In genomic region chr2:127470661-127471060, GRCm38 (mm10) we compare ENCODE assay signal across 27 mouse cellular contexts. TPM values are rescaled to one million over a fixed set of nuclear protein-coding genes. Genes with fewer than 3 reads are reported as not detected.
DNase-seq lines count a peak whose midpoint lies in the region; ATAC-seq lines count a peak whose summit lies in the region.
"Had no signal": no experiment of that assay in that cellular context is flagged by ENCODE, and none has a peak within 500 bp of the region (broad histone marks: within the 10 kb centered on the region; RNA-seq: fewer than 3 reads in every experiment).

No protein-coding gene starts in this region.

- H3K4me1 ChIP-seq in kidney, embryonic 15.5 days, result 0 out of 2 replicates have a peak, but pooled peaks cover 5% of the 10 kb centered on the region
- no peaks in the 10 kb centered on the region for H3K4me1 ChIP-seq in neural tube, embryonic 11.5 days (ENCODE audit: control insufficient read depth, insufficient read depth, low read length)
- H3K4me1 ChIP-seq: embryonic facial prominence, embryonic 13.5 days; embryonic facial prominence, embryonic 15.5 days; forebrain, embryonic 10.5 days; forebrain, embryonic 12.5 days had no signal

- no peak overlapping the region for H3K9ac ChIP-seq in kidney, embryonic 15.5 days
- H3K9ac ChIP-seq in neural tube, embryonic 11.5 days (ENCODE audit: low read length), result no peak overlapping the region
- H3K9ac ChIP-seq: embryonic facial prominence, embryonic 13.5 days; embryonic facial prominence, embryonic 15.5 days; forebrain, embryonic 12.5 days had no signal

- peak; percentile 14 to 34 for DNase-seq in heart, adult 18-20 months
- DNase-seq in heart, postnatal 25 days (ENCODE audit: low spot score), result no peak
- DNase-seq in kidney, postnatal 14 days, result peak; percentile 47
- DNase-seq in lung, postnatal 14 days, result peak; percentile 21
- no peak for DNase-seq in lung, postnatal 10 days
- DNase-seq in neural tube, embryonic 11.5 days (ENCODE audit: low spot score), result peak; percentile 2
- DNase-seq in neural tube, embryonic 10.5 days (ENCODE audit: extremely low spot score, low spot score), result no peak
- DNase-seq: adrenal gland, adult 2 months; adrenal gland, postnatal 10 days; adrenal gland, postnatal 25 days; cerebellum, adult 11 months; cerebellum, adult 18-20 months; cerebellum, adult 8-10 months; cerebellum, adult 9-11 months; cerebellum, postnatal 14 days; cerebellum, postnatal 36 days; embryo, embryonic 11 days had no signal

- H3K27me3 ChIP-seq in kidney, embryonic 15.5 days, result no peaks in the 10 kb centered on the region
- no peaks in the 10 kb centered on the region for H3K27me3 ChIP-seq in neural tube, embryonic 11.5 days (ENCODE audit: control insufficient read depth, insufficient read depth, low read length)
- H3K27me3 ChIP-seq: embryonic facial prominence, embryonic 13.5 days; embryonic facial prominence, embryonic 15.5 days; forebrain, embryonic 12.5 days had no signal

- H3K4me3 ChIP-seq in kidney, embryonic 15.5 days (replicated peaks), result no peak overlapping the region
- H3K4me3 ChIP-seq in neural tube, embryonic 11.5 days (ENCODE audit: low read depth, low read length), result no peak overlapping the region
- H3K4me3 ChIP-seq: embryonic facial prominence, embryonic 13.5 days; embryonic facial prominence, embryonic 15.5 days; erythroblast, embryonic 14.5 days; forebrain, embryonic 10.5 days; forebrain, embryonic 12.5 days had no signal

- ATAC-seq in kidney, embryonic 15.5 days (replicated peaks; ENCODE audit: low FRiP score), result no peak
- no peak for ATAC-seq in neural tube, embryonic 11.5 days (ENCODE audit: insufficient read depth, low FRiP score, low TSS enrichment)
- ATAC-seq: forebrain, embryonic 14.5 days had no signal

- H3K9me3 ChIP-seq in kidney, embryonic 15.5 days (replicated peaks), result no peaks in the 10 kb centered on the region
- no peaks in the 10 kb centered on the region for H3K9me3 ChIP-seq in neural tube, embryonic 11.5 days (ENCODE audit: control insufficient read depth, low read length)
- H3K9me3 ChIP-seq: embryonic facial prominence, embryonic 13.5 days; embryonic facial prominence, embryonic 15.5 days; forebrain, embryonic 10.5 days; forebrain, embryonic 12.5 days had no signal

- no peak overlapping the region for H3K4me2 ChIP-seq in kidney, embryonic 15.5 days
- H3K4me2 ChIP-seq in neural tube, embryonic 11.5 days (ENCODE audit: low read depth), result no peak overlapping the region
- H3K4me2 ChIP-seq: embryonic facial prominence, embryonic 13.5 days; embryonic facial prominence, embryonic 15.5 days; forebrain, embryonic 12.5 days had no signal

- H3K27ac ChIP-seq in kidney, embryonic 15.5 days, result no peak overlapping the region
- H3K27ac ChIP-seq in neural tube, embryonic 11.5 days (ENCODE audit: low read depth, low read length), result no peak overlapping the region
- H3K27ac ChIP-seq: embryonic facial prominence, embryonic 13.5 days; embryonic facial prominence, embryonic 15.5 days; forebrain, embryonic 10.5 days; forebrain, embryonic 12.5 days had no signal

- intact Hi-C loops in heart, postnatal 25 days (cut with DNase I), result no loop called here

- WGBS in kidney, embryonic 15.5 days, result 81% methylated on average over 10 of the region's 10 CpGs
- 86% methylated on average over 10 of the region's 10 CpGs for WGBS in neural tube, embryonic 11.5 days

- H3K36me3 ChIP-seq in kidney, embryonic 15.5 days, result no peaks in the 10 kb centered on the region
- no peaks in the 10 kb centered on the region for H3K36me3 ChIP-seq in neural tube, embryonic 11.5 days (ENCODE audit: control insufficient read depth, insufficient read depth, low read length)
- H3K36me3 ChIP-seq: embryonic facial prominence, embryonic 13.5 days; embryonic facial prominence, embryonic 15.5 days; forebrain, embryonic 10.5 days; forebrain, embryonic 12.5 days had no signal

RNA-seq across cellular contexts. Expression of gene Fahd2a, which starts 26.3 kb away (rescaled TPM):
- 10 to 100 TPM; 48.1 to 52.5 TPM for total RNA-seq in heart, adult 18-20 months (2021)
- 10 to 100 TPM; 36.8 to 37.5 TPM for total RNA-seq in heart, postnatal 25 days (2021)
- 26.7 and 34.9 TPM in 2 replicates for polyA plus RNA-seq in kidney, embryonic 15.5 days (2015; fragmentation: Nextera tagmentation; extraction: Ambion mirVana)
- polyA plus RNA-seq in neural tube, embryonic 11.5 days (2014; fragmentation: Nextera tagmentation; extraction: Ambion mirVana), result 22.7 and 24.8 TPM in 2 replicates

RNA-seq across cellular contexts. Expression of gene Gpat2, which starts 45.7 kb away (rescaled TPM):
- total RNA-seq in heart, adult 18-20 months (2021), result not detected
- total RNA-seq in heart, postnatal 25 days (2021), result not detected
- 0.30 TPM in 2 replicates for polyA plus RNA-seq in kidney, embryonic 15.5 days (2015; fragmentation: Nextera tagmentation; extraction: Ambion mirVana)
- 0.08 TPM in 1 of 2 replicates, not detected in the other for polyA plus RNA-seq in neural tube, embryonic 11.5 days (2014; fragmentation: Nextera tagmentation; extraction: Ambion mirVana)
- total RNA-seq: common myeloid progenitor, adult 5-6 weeks; MEL had no signal
- polyA plus RNA-seq: embryonic facial prominence, embryonic 11.5 days; forebrain, embryonic 14.5 days had no signal

RNA-seq across cellular contexts. Expression of gene Kcnip3, which starts 51.2 kb away (rescaled TPM):
- 1 to 10 TPM; 1.5 to 1.8 TPM for total RNA-seq in heart, adult 18-20 months (2021)
- 1 to 10 TPM; 1.1 to 1.7 TPM for total RNA-seq in heart, postnatal 25 days (2021)
- polyA plus RNA-seq in kidney, embryonic 15.5 days (2015; fragmentation: Nextera tagmentation; extraction: Ambion mirVana), result 3.5 and 4.0 TPM in 2 replicates
- polyA plus RNA-seq in neural tube, embryonic 11.5 days (2014; fragmentation: Nextera tagmentation; extraction: Ambion mirVana), result 3.1 and 3.4 TPM in 2 replicates
- total RNA-seq: MEL had no signal

Comparison
In these comparisons a context has a peak if more than half of its experiments do, and no peak if none do; other contexts are left out.
1. DNase-seq: peak in heart, adult 18-20 months (2 of 2), kidney, postnatal 14 days (single experiment), lung, postnatal 14 days (single experiment) and neural tube, embryonic 11.5 days (single experiment); none in heart, postnatal 25 days (single experiment), lung, postnatal 10 days (single experiment) and neural tube, embryonic 10.5 days (single experiment).